Mouse (Mus musculus) intestine, embryonic 14.5 days (tissue): ENCODE measurements around the gene Mical2. TPM values are rescaled to one million over a fixed set of nuclear protein-coding genes. Genes with fewer than 3 reads are reported as not detected.

Experiments
- ATAC-seq: fragments of 200-750 bp; cut with Nextera tagmentation; replicated peaks from 2 replicates; pipeline ENCODE4 v1.8.0; 2017; ENCODE audit warnings: low read depth, moderate number of reproducible peaks, moderate TSS enrichment, moderate library complexity; ENCODE audit not compliant: low FRiP score, low TSS enrichment
- DNase-seq: peaks from one replicate; pipeline ENCODE4 v3.0.0-alpha.2; 2018; ENCODE audit warnings: low spot score
- H3K27ac ChIP-seq: fragments of 300-500 bp; sonication (generic); 2 replicates; pipeline ENCODE4 v1.5.1; 2014; ENCODE audit warnings: low read depth, mild to moderate bottlenecking, control low read depth
- H3K27me3 ChIP-seq: fragments of 300-500 bp; sonication (generic); replicated peaks from 2 replicates; pipeline ENCODE4 v1.6.1; 2014; ENCODE audit warnings: low read length, control low read depth; ENCODE audit not compliant: control insufficient read depth, insufficient read depth
- H3K36me3 ChIP-seq: fragments of 300-500 bp; sonication (generic); 2 replicates; pipeline ENCODE4 v1.6.1; 2014; ENCODE audit warnings: low read length, control low read depth; ENCODE audit not compliant: control insufficient read depth, insufficient read depth
- H3K4me1 ChIP-seq: fragments of 300-500 bp; sonication (generic); replicated peaks from 2 replicates; pipeline ENCODE4 v1.6.1; 2014; ENCODE audit warnings: low read length, control low read depth, mixed read lengths; ENCODE audit not compliant: control insufficient read depth, insufficient read depth
- H3K4me2 ChIP-seq: fragments of 300-500 bp; sonication (generic); 2 replicates; pipeline ENCODE4 v1.6.1; 2014; ENCODE audit warnings: low read length
- H3K4me3 ChIP-seq: fragments of 300-500 bp; sonication (generic); 2 replicates; pipeline ENCODE4 v1.5.1; 2014; ENCODE audit warnings: low read depth, low read length, control low read depth, mixed read lengths
- H3K9ac ChIP-seq: fragments of 300-500 bp; sonication (generic); 2 replicates; pipeline ENCODE4 v1.6.1; 2014; ENCODE audit warnings: mild to moderate bottlenecking, low read length
- H3K9me3 ChIP-seq: fragments of 300-500 bp; sonication (generic); 2 replicates; pipeline ENCODE4 v1.6.1; 2016; ENCODE audit warnings: low read length, control low read depth; ENCODE audit not compliant: control insufficient read depth
- WGBS: fragments of 180-500 bp; shearing (Covaris S2); extraction: QIAGEN DNeasy Blood & Tissue Kit; methylation state at CpG from one replicate; pipeline ENCODE4 v1.1.7; 2014; 5-methylcytosine and 5-hydroxymethylcytosine counted together
- polyA plus RNA-seq: library from polyadenylated mRNA; unstranded; fragments of >200 nt; fragmentation: Nextera tagmentation; extraction: Ambion mirVana; gene quantifications from 2 replicates; pipeline ENCODE4 v1.2.1, GENCODE M21; 2014

Mical2 gene
- polyA plus RNA-seq, 1 experiment from 2014 or later, result 18.2 TPM

GRCm38 (mm10) chr7:112457373-112457772 lies 231.7 kb downstream of the Mical2 start:
- no peak overlapping the region for H3K27ac ChIP-seq
- peaks cover 34% of the 10 kb centered on the region for H3K4me1 ChIP-seq
- H3K9me3 ChIP-seq, result no peaks in the 10 kb centered on the region
- no peak for DNase-seq
- no peaks in the 10 kb centered on the region for H3K36me3 ChIP-seq
- H3K9ac ChIP-seq, result no peak overlapping the region
- no peaks in the 10 kb centered on the region for H3K27me3 ChIP-seq
- no peak overlapping the region for H3K4me2 ChIP-seq
- no peak for ATAC-seq
- 92% methylated on average over 4 of the region's 4 CpGs for WGBS
- no peak overlapping the region for H3K4me3 ChIP-seq

DNA sequence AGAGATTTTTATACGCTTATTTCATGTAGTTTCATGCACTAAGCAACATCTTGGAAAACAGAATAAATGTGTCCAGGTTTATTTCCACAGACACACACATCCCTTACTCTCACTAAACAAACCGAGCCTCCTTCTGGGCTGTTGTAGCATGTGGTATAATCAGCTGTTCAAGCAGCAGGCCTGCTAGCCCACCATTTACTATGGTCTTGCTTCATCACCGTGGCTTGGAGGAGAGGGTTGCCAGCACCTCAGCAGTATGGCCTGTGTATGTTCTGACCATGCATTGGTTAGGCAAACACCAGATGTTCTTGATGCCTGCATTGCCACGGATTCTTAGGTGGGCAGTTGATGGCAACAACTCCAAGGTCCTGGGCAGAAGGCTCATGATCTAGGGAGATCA lies 232.3 kb downstream of the Mical2 start:
- DNase-seq (no peak), ATAC-seq (no peak)
- Histone ChIP-seq H3K4me2 (no peak overlapping the region), H3K9me3 (no peaks in the 10 kb centered on the region), H3K4me3 (no peak overlapping the region), H3K36me3 (no peaks in the 10 kb centered on the region), H3K4me1 (peaks cover 35% of the 10 kb centered on the region), H3K9ac (no peak overlapping the region), H3K27ac (no peak overlapping the region), H3K27me3 (no peaks in the 10 kb centered on the region)
- 83% methylated on average over 4 of the region's 4 CpGs for WGBS

DNA sequence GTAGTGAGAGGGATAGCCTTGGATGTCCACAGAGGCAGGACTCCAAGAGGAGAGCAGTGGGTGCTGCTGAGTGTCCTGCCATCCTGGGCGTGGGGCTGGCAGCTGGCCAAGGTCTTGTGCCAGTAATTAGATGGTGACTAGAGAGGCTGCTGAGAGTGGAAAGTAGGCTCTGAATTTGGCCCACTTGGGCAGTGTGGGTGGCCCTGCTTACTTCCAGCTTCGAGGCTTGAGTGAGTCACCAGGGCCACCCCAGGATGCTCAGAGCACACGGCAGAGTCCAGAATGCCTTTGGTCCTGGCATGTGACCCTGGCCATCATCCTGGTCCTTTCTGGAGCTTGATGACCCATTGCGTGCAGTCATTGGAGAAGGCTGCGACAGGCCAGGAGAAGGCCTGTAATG lies 232.8 kb downstream of the Mical2 start:
- no peaks in the 10 kb centered on the region for H3K36me3 ChIP-seq
- no peak overlapping the region for H3K9ac ChIP-seq
- H3K4me2 ChIP-seq, result no peak overlapping the region
- ATAC-seq, result no peak
- no peak for DNase-seq
- WGBS, result 73% methylated on average over 5 of the region's 5 CpGs
- no peak overlapping the region for H3K27ac ChIP-seq
- H3K4me1 ChIP-seq, result peaks cover 37% of the 10 kb centered on the region
- H3K9me3 ChIP-seq, result no peaks in the 10 kb centered on the region
- H3K4me3 ChIP-seq, result no peak overlapping the region
- H3K27me3 ChIP-seq, result no peaks in the 10 kb centered on the region

Other genes starting within 250 kb of the Mical2 start
- gene Usp47, start 202.4 kb upstream of the Mical2 start, polyA plus RNA-seq, result 82.1 and 82.6 TPM in 2 replicates
- gene Dkk3, start 66.8 kb upstream of the Mical2 start, polyA plus RNA-seq, result 22.9 and 27.4 TPM in 2 replicates
- gene Parva, start 201.6 kb downstream of the Mical2 start, polyA plus RNA-seq, result 102 and 114 TPM in 2 replicates